Mouse (Mus musculus) brown adipose tissue, adult 24 weeks (tissue): ENCODE measurements around the gene Shisa5. TPM values are rescaled to one million over a fixed set of nuclear protein-coding genes. Genes with fewer than 3 reads are reported as not detected.
A peak's percentile ranks its signal among the peaks of the same experiment; 100 is the strongest.

Experiments
- H3K27ac ChIP-seq: fragments of 200-500 bp; replicated peaks from 2 replicates; pipeline ENCODE4 v1.5.1; 2012; ENCODE audit warnings: low read depth, mild to moderate bottlenecking, low read length
- H3K4me1 ChIP-seq: fragments of 200-500 bp; 2 replicates; pipeline ENCODE4 v1.6.1; 2012; ENCODE audit warnings: low read length, mixed read lengths; ENCODE audit not compliant: control insufficient read depth, insufficient read depth, insufficient read length
- H3K4me3 ChIP-seq: fragments of 200-500 bp; 2 replicates; pipeline ENCODE4 v1.5.1; 2012; ENCODE audit warnings: low read depth, mild to moderate bottlenecking, low read length, moderate library complexity; ENCODE audit not compliant: insufficient read depth
- polyA plus RNA-seq: library from polyadenylated mRNA; stranded (reverse); fragments of >200 nt; gene quantifications from 2 replicates; pipeline ENCODE4 v1.2.4, GENCODE M21; 2012; ENCODE audit not compliant: missing spikeins, insufficient read depth, insufficient read length

Shisa5 gene
- polyA plus RNA-seq, 1 experiment, result 48.6 TPM

DNA sequence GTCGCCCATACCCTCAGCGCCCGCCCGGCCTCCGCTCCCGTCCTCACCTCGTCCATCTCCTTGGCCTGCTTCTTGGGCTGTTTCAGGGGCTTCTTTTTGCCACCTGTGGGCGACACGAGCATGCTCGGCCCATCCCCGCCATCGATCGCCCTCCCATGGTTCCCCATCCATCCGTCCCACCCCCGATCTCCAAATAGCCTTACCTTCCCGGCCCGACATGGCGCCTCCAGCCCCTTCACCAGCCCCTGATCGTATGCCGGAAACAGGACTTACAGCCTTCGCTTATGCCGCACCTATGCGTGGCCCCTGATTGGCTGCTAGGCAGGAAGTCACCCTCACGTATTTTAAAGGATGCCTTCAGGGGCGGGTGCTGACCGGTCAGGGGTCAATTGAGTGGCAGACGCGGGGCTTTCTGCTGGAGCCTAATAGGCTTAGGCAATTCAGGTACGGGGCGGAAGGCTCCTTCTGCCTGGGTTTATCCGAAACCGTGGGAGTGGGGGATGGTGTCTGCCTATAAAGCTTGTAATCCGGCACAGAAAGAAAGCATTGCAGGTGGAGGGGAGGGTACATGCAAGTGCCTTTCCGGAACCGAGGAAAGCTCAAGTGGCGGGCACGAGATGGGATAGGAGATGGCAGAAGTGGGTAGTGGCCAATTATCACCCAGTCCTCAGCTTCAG, 43.9 kb downstream of the Shisa5 start, which contains the start of the genes Ccdc51 and Tma7:
Gene Ccdc51 (plus strand): TSS at position 370 of the 677 bp plus-strand sequence.
Gene Tma7 (minus strand): TSS at position 464 of the 677 bp plus-strand sequence.
- Histone ChIP-seq H3K27ac (peak within 1 kb of the TSS; percentile 20; the same call in 1 of the 2 replicates), H3K4me1 (no peaks in the 10 kb centered on the region), H3K4me3 (peak within 1 kb of the TSS; percentile 78)

GRCm38 (mm10) chr9:109084922-109085321, 46.6 kb downstream of the Shisa5 start:
- no peak overlapping the region for H3K27ac ChIP-seq
- H3K4me3 ChIP-seq, result no peak overlapping the region
- no peaks in the 10 kb centered on the region; the same call in 1 of the 2 replicates for H3K4me1 ChIP-seq

GRCm38 (mm10) chr9:109087987-109088386, 49.6 kb downstream of the Shisa5 start:
- Histone ChIP-seq H3K4me3 (no peak overlapping the region), H3K4me1 (no peaks in the 10 kb centered on the region; the same call in 1 of the 2 replicates), H3K27ac (no peak overlapping the region)

GRCm38 (mm10) chr9:109090446-109090845, 52.1 kb downstream of the Shisa5 start:
- Histone ChIP-seq H3K27ac (no peak overlapping the region), H3K4me3 (no peak overlapping the region), H3K4me1 (no peaks in the 10 kb centered on the region; the same call in 1 of the 2 replicates)

GRCm38 (mm10) chr9:109091802-109092201, 53.4 kb downstream of the Shisa5 start:
- no peaks in the 10 kb centered on the region; the same call in 1 of the 2 replicates for H3K4me1 ChIP-seq

DNA sequence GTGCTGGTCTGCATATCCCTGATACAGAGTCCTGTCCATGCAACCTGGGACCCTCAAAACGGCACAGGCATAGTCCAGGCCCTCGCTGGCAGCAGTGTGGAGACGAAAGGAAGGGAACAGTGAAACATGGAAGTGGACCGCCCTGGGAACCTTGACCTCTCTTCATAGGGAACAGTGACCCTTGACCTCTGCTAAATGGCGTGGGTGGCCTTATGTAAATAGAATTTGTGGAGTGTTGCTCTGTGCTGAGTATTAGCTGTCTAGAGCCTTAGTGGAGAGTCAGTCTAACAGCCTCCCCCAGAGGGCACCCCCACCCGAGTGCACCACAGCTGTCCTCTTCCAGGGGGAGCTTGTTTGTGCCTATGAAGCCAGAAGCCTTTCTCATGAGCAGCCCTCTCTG, 54.4 kb downstream of the Shisa5 start:
- no peaks in the 10 kb centered on the region for H3K4me1 ChIP-seq
- no peak overlapping the region for H3K4me3 ChIP-seq
- H3K27ac ChIP-seq, result no peak overlapping the region

More at GRCm38 (mm10) chr9:109091802-109092201, 53.4 kb downstream of the Shisa5 start:
- no peak overlapping the region for H3K27ac ChIP-seq
- H3K4me3 ChIP-seq, result no peak overlapping the region

GRCm38 (mm10) chr9:109093786-109094552, 55.6 kb downstream of the Shisa5 start:
- no peak overlapping the region for H3K4me3 ChIP-seq
- no peak overlapping the region for H3K27ac ChIP-seq
- H3K4me1 ChIP-seq, result no peaks in the 10 kb centered on the region

GRCm38 (mm10) chr9:109094553-109095136, 56.3 kb downstream of the Shisa5 start:
- Histone ChIP-seq H3K27ac (no peak overlapping the region), H3K4me3 (peak overlapping the region; percentile 65), H3K4me1 (no peaks in the 10 kb centered on the region)

GRCm38 (mm10) chr9:109095137-109095982, 57.0 kb downstream of the Shisa5 start, which contains the start of gene Plxnb1:
Gene Plxnb1 (plus strand): TSS chr9:109095389.
- peak within 1 kb of the TSS; percentile 2; the same call in 1 of the 2 replicates for H3K27ac ChIP-seq
- H3K4me1 ChIP-seq, result no peaks in the 10 kb centered on the region
- H3K4me3 ChIP-seq, result peak within 1 kb of the TSS; percentile 65

GRCm38 (mm10) chr9:109096251-109096661, 57.9 kb downstream of the Shisa5 start:
- Histone ChIP-seq H3K27ac (no peak overlapping the region), H3K4me3 (peak overlapping the region; percentile 65), H3K4me1 (no peaks in the 10 kb centered on the region)

DNA sequence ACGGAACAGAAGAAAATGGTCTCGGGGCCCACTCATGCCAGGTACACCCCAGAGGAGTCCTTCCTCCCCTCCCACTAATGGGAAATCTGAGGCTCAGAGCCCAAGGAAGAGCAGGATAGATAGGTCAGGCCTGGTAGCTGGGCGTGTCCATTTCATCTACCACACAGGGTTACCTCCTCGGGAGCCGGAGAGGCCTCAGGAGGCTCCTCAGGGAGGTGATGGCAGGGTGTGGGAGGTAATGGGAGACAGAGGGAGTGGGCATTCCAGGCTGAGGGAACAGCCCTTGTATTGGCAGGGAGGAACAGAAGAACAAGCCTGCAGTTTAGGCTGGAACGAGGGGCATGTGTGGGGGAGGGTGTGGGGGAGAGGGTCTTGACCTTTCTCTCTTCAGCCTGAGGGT, 58.5 kb downstream of the Shisa5 start:
- Histone ChIP-seq H3K4me1 (no peaks in the 10 kb centered on the region), H3K27ac (no peak overlapping the region), H3K4me3 (no peak overlapping the region; the same call in 1 of the 2 replicates)

DNA sequence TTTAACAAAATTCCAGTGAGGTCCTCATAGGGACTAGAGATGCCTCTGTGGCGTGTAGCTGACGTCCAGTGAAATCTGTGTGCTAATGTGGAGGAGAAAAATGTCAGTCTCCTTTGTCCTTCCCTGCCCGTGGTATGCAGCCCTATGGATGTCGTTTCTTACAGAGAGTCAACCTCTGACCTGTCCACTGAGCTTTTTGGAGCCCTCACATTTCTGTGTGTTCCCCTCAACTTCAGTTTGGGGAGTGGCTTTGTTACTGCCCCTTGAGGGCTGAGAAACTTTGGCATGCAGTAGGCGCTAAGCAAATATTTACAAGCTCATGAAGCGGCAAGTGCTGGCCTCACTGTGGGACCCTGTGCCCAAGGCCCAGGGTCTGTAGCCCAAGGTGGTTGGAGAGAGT, 58.9 kb downstream of the Shisa5 start:
- H3K4me3 ChIP-seq, result no peak overlapping the region
- H3K27ac ChIP-seq, result no peak overlapping the region
- H3K4me1 ChIP-seq, result no peaks in the 10 kb centered on the region

GRCm38 (mm10) chr9:109097831-109098230, 59.5 kb downstream of the Shisa5 start:
- H3K4me1 ChIP-seq, result no peaks in the 10 kb centered on the region
- H3K4me3 ChIP-seq, result no peak overlapping the region
- H3K27ac ChIP-seq, result no peak overlapping the region

DNA sequence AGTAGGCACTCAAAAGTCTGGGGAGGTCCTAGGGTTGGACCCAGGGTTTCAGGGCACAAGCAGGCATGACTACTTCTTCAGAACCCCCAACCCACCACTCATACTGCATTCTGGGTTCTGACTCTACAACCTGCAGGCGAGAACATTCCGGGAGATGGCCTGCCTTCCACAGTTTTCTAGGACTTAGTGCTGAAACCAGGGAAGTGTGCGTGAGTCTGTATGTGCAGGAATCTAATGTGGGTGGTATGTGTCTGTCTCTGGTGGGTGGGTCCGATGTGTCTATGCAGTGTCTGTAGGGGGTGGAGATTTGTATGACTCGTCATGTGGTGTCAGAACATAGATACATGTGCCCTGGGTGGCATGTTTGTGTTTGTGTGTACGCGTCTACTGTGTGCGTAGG, 60.0 kb downstream of the Shisa5 start:
- no peak overlapping the region for H3K4me3 ChIP-seq
- H3K27ac ChIP-seq, result no peak overlapping the region
- no peaks in the 10 kb centered on the region for H3K4me1 ChIP-seq
